Mouse (Mus musculus) midbrain, embryonic 10.5 days (tissue): ENCODE measurements at regions not wholly inside any gene's neighbourhood (a gene's known extent, or its start where the extent isn't known, plus 50 kb on each side); places are given as distances from the start of the nearest gene placed in this dataset.
A peak's percentile ranks its signal among the peaks of the same experiment; 100 is the strongest.

ENCODE experiments used
- DNase-seq: peaks from one replicate; pipeline ENCODE4 v3.0.0-alpha.2; 2017; ENCODE audit warnings: low spot score
- H3K27ac ChIP-seq: fragments of 300-500 bp; sonication (generic); replicated peaks from 2 replicates; pipeline ENCODE4 v1.5.1; 2016; ENCODE audit warnings: mild to moderate bottlenecking
- H3K27me3 ChIP-seq: fragments of 300-500 bp; sonication (generic); 2 replicates; pipeline ENCODE4 v1.6.1; 2016; ENCODE audit warnings: low read depth, mild to moderate bottlenecking; ENCODE audit not compliant: poor library complexity, severe bottlenecking
- H3K36me3 ChIP-seq: fragments of 300-500 bp; sonication (generic); 2 replicates; pipeline ENCODE4 v1.6.1; 2016; ENCODE audit warnings: mild to moderate bottlenecking, moderate library complexity
- H3K4me1 ChIP-seq: fragments of 300-500 bp; sonication (generic); 2 replicates; pipeline ENCODE4 v1.6.1; 2016
- H3K4me3 ChIP-seq: fragments of 300-500 bp; sonication (generic); 2 replicates; pipeline ENCODE4 v1.5.1; 2016; ENCODE audit warnings: mild to moderate bottlenecking, moderate library complexity
- H3K9me3 ChIP-seq: fragments of 300-500 bp; sonication (generic); replicated peaks from 2 replicates; pipeline ENCODE4 v1.6.1; 2016; ENCODE audit warnings: mild to moderate bottlenecking
- WGBS: fragments of 180-500 bp; shearing (Covaris S2); methylation state at CpG from one replicate; pipeline ENCODE4 v1.1.7; 2016; 5-methylcytosine and 5-hydroxymethylcytosine counted together

GRCm38 (mm10) chr6:12244151-12244550 lies 336.5 kb downstream of the Phf14 start:
- H3K36me3 ChIP-seq, result no peaks in the 10 kb centered on the region
- H3K4me3 ChIP-seq, result no peak overlapping the region
- H3K4me1 ChIP-seq, result no peaks in the 10 kb centered on the region
- no peak for DNase-seq
- H3K27ac ChIP-seq, result no peak overlapping the region
- WGBS, result 23% methylated on average over 1 of the region's 1 CpGs
- no peaks in the 10 kb centered on the region for H3K9me3 ChIP-seq
- no peaks in the 10 kb centered on the region for H3K27me3 ChIP-seq

- no peak overlapping the region for H3K27ac ChIP-seq
- no peaks in the 10 kb centered on the region for H3K27me3 ChIP-seq
- H3K9me3 ChIP-seq, result no peaks in the 10 kb centered on the region
- no peak overlapping the region for H3K4me3 ChIP-seq
- H3K36me3 ChIP-seq, result no peaks in the 10 kb centered on the region
- no peaks in the 10 kb centered on the region for H3K4me1 ChIP-seq
- DNase-seq, result no peak
Measured at GRCm38 (mm10) chr6:12247975-12248374, 340.4 kb downstream of the Phf14 start.

- WGBS, result 86% methylated on average over 4 of the region's 4 CpGs
- Histone ChIP-seq H3K36me3 (no peaks in the 10 kb centered on the region), H3K4me1 (no peaks in the 10 kb centered on the region), H3K27me3 (no peaks in the 10 kb centered on the region), H3K4me3 (no peak overlapping the region), H3K27ac (no peak overlapping the region), H3K9me3 (no peaks in the 10 kb centered on the region)
- no peak for DNase-seq
Measured at GRCm38 (mm10) chr6:12248599-12248998, 341.0 kb downstream of the Phf14 start.

- Histone ChIP-seq H3K4me1 (peaks cover 26% of the 10 kb centered on the region), H3K9me3 (no peaks in the 10 kb centered on the region), H3K27ac (no peak overlapping the region), H3K36me3 (no peaks in the 10 kb centered on the region), H3K4me3 (no peak overlapping the region), H3K27me3 (no peaks in the 10 kb centered on the region)
- no peak for DNase-seq
- WGBS, result 94% methylated on average over 3 of the region's 3 CpGs
Measured at GRCm38 (mm10) chr6:12254507-12254906, 346.9 kb downstream of the Phf14 start.

DNA sequence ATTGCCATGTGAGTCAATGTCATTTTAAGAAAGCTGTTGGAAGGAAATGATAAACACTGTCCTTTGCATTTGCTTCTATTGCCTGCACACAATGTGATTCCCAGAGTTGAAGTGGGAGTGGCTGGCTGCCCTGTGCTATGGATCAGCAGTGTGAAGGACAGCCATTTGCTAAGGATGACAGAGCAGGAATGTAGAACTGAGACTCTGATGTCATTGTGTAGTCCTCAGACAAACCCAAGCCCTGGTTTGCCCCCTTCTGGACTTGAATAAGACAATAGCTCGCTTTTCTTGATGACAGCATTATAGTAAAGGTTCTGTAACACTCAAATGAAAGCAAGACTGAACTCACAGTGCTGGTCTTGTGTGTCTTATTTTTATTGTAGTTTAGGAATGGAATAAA lies 347.8 kb downstream of the Phf14 start:
- H3K36me3 ChIP-seq, result no peaks in the 10 kb centered on the region
- H3K4me1 ChIP-seq, result peaks cover 36% of the 10 kb centered on the region
- H3K27me3 ChIP-seq, result no peaks in the 10 kb centered on the region
- 50% methylated on average over 1 of the region's 1 CpGs for WGBS
- no peak overlapping the region for H3K4me3 ChIP-seq
- peak; percentile 20 for DNase-seq
- no peaks in the 10 kb centered on the region for H3K9me3 ChIP-seq
- no peak overlapping the region for H3K27ac ChIP-seq

DNA sequence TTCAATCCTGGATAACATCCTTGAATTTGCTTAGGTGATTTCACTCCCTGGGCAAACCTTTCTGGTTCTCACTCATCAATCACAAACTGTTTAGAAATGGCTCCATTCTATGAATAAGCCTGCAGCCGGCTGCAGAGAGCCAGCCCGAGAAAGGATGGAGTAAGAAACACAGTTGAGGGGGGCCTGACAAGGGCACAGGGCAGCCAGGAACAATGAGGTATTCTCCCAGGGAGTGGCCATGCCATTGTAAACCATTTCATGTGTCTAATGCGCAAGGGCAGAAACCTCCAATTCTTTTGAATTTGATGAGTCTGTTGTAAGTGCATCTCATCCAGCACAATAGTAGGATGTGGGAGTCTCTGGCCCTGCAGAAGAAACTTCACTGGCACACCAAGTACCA lies 350.7 kb downstream of the Phf14 start:
- H3K4me1 ChIP-seq, result peaks cover 36% of the 10 kb centered on the region
- WGBS, result 38% methylated on average over 3 of the region's 3 CpGs
- no peaks in the 10 kb centered on the region for H3K27me3 ChIP-seq
- DNase-seq, result peak; percentile 29
- H3K27ac ChIP-seq, result peak overlapping the region; percentile 10; the same call in 1 of the 2 replicates
- H3K4me3 ChIP-seq, result no peak overlapping the region
- no peaks in the 10 kb centered on the region for H3K9me3 ChIP-seq
- H3K36me3 ChIP-seq, result no peaks in the 10 kb centered on the region

DNA sequence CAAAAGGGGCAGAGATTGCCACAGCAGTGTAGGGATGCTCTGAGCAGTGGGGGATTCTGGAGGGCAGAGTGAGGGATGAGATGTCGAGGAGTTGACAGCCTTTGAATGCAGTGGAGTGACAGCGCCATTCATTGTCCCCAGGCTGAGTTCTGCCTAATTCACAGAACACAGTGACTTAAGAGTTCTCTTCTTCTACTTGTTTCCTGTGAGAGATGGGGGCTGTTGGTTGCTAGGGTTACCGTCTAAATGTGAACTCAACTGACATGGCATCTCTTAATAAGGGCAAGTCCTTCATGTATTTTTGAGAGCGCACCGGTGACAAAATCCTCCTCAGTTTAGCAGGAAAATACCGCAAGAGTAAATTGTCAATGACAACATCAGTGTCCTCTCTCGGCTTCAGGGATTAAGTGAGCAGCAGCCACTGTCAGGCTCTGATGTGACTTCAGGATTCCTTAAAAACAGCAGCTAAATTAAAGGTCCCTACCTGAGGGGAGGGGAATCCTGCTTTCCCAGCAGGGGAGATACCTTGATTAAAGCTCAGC lies 351.4 kb downstream of the Phf14 start:
- peak overlapping the region; percentile 25 for H3K4me3 ChIP-seq
- H3K27me3 ChIP-seq, result no peaks in the 10 kb centered on the region
- peaks cover 36% of the 10 kb centered on the region for H3K4me1 ChIP-seq
- H3K27ac ChIP-seq, result no peak overlapping the region
- no peaks in the 10 kb centered on the region for H3K9me3 ChIP-seq
- peak; percentile 48 for DNase-seq
- no peaks in the 10 kb centered on the region for H3K36me3 ChIP-seq
- 31% methylated on average over 7 of the region's 7 CpGs for WGBS

DNA sequence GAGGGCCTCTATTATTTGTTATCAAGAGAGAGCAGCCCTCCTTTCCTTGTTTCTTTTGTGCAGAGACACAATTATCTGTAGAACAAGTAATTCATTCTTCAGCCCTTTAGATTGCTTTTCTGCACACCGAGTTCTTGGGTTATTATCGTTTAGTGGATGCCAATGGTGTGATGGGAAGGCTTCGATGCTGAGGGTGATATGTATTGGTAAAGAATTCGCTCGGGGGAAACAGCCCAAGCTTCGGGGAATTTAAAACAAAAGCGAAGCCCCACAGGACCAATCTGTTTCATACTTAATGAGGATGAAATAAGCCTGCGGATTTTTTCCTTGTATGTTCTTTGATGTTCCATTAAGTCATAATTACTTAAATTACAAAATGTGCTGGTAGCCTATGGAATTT lies 352.0 kb downstream of the Phf14 start:
- Histone ChIP-seq H3K36me3 (no peaks in the 10 kb centered on the region), H3K4me3 (peak overlapping the region; percentile 25; the same call in 1 of the 2 replicates), H3K9me3 (no peaks in the 10 kb centered on the region), H3K4me1 (peaks cover 36% of the 10 kb centered on the region), H3K27me3 (no peaks in the 10 kb centered on the region), H3K27ac (no peak overlapping the region)
- 61% methylated on average over 8 of the region's 8 CpGs for WGBS
- no peak for DNase-seq

DNA sequence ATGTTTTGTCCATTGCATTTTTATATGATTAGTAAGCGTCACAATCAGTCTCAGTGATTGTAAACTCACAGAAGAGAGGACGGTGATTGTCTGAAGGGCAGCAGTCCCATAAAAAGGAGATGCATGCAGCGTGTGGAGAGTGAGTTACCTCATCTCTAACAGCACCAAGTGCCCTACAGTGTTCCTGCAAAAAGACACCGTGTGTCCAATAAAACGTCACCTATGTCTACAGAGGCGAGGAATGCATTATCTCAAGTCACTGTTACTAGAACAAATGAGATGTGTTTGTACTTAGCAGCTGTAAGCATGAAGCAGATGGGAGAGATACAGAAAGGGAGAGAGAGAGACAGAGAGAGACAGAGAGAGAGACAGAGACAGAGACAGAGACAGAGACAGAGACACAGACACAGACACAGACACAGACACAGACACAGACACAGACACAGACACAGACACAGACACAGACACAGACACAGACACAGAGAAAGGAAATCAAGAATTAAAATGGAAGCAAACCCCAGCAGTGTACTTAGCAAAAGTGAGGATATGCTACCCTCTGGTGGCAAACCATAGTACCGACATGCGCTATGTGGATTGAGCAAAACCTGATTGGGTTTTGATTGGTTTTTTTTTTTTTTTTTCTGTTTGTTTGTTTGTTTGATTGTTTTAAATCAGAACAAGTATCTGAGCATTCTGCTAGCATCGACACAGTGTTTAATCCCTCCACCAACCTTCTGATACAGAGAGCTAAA lies 352.9 kb downstream of the Phf14 start:
- Histone ChIP-seq H3K27me3 (no peaks in the 10 kb centered on the region), H3K27ac (no peak overlapping the region), H3K4me3 (no peak overlapping the region), H3K9me3 (no peaks in the 10 kb centered on the region), H3K36me3 (no peaks in the 10 kb centered on the region), H3K4me1 (peaks cover 32% of the 10 kb centered on the region)
- WGBS, result 47% methylated on average over 9 of the region's 9 CpGs
- peak; percentile 31 for DNase-seq
